Mouse (Mus musculus): ENCODE measurements around the gene Mpv17l. TPM values are rescaled to one million over a fixed set of nuclear protein-coding genes. Genes with fewer than 3 reads are reported as not detected.
"Not testable (repeated sequence)": the region's sequence is repeated elsewhere in the genome, so short reads cannot be mapped to it uniquely, and the experiment has no call there.

The Mpv17l gene
- polyA plus RNA-seq (2012; rRNA removed), result 3.9 TPM in 2 replicates

- DNase-seq (ENCODE audit: low spot score), result peak; percentile 98
Observed at GRCm38 (mm10) chr16:13902888-13903483, at the start of gene Mpv17l, which contains the start of gene Pdxdc1. Gene Mpv17l (plus strand): TSS chr16:13903161. Gene Pdxdc1 (minus strand): TSS chr16:13903131.

GRCm38 (mm10) chr16:13853886-13854285 lies 49.1 kb upstream of the Mpv17l start:
- DNase-seq (ENCODE audit: low spot score), result no peak

GRCm38 (mm10) chr16:13866076-13866475 lies 36.9 kb upstream of the Mpv17l start:
- no peak for DNase-seq (ENCODE audit: low spot score)

- no peak for DNase-seq (ENCODE audit: low spot score)
Observed at GRCm38 (mm10) chr16:13866616-13867015, 36.3 kb upstream of the Mpv17l start.

- DNase-seq (ENCODE audit: low spot score), result not testable (repeated sequence)
Observed at GRCm38 (mm10) chr16:13867406-13867805, 35.6 kb upstream of the Mpv17l start.

- no peak for DNase-seq (ENCODE audit: low spot score)
Observed at GRCm38 (mm10) chr16:13867910-13868514, 34.9 kb upstream of the Mpv17l start.

- no peak for DNase-seq (ENCODE audit: low spot score)
Observed at GRCm38 (mm10) chr16:13875483-13875882, 27.5 kb upstream of the Mpv17l start.

- no peak for DNase-seq (ENCODE audit: low spot score)
Observed at GRCm38 (mm10) chr16:13883094-13883774, 19.7 kb upstream of the Mpv17l start.

GRCm38 (mm10) chr16:13890449-13890848 lies 12.5 kb upstream of the Mpv17l start:
- no peak for DNase-seq (ENCODE audit: low spot score)

- DNase-seq (ENCODE audit: low spot score), result no peak
Observed at GRCm38 (mm10) chr16:13892850-13893249, 10.1 kb upstream of the Mpv17l start.

GRCm38 (mm10) chr16:13894097-13894496 lies 8.9 kb upstream of the Mpv17l start:
- DNase-seq (ENCODE audit: low spot score), result no peak

GRCm38 (mm10) chr16:13895740-13896139 lies 7.2 kb upstream of the Mpv17l start:
- DNase-seq (ENCODE audit: low spot score), result no peak

- no peak for DNase-seq (ENCODE audit: low spot score)
Observed at GRCm38 (mm10) chr16:13896357-13896756, 6.6 kb upstream of the Mpv17l start.

- DNase-seq (ENCODE audit: low spot score), result no peak
Observed at GRCm38 (mm10) chr16:13898981-13899380, 4.0 kb upstream of the Mpv17l start.

- DNase-seq (ENCODE audit: low spot score), result no peak
Observed at GRCm38 (mm10) chr16:13902397-13902831, 547 bp upstream of the Mpv17l start.

GRCm38 (mm10) chr16:13903488-13903887 lies 527 bp downstream of the Mpv17l start:
- DNase-seq (ENCODE audit: low spot score), result no peak

GRCm38 (mm10) chr16:13907297-13907696 lies 4.3 kb downstream of the Mpv17l start:
- DNase-seq (ENCODE audit: low spot score), result no peak

- no peak for DNase-seq (ENCODE audit: low spot score)
Observed at GRCm38 (mm10) chr16:13920093-13920492, 17.1 kb downstream of the Mpv17l start.

GRCm38 (mm10) chr16:13921063-13921462 lies 18.1 kb downstream of the Mpv17l start:
- DNase-seq (ENCODE audit: low spot score), result no peak

- no peak for DNase-seq (ENCODE audit: low spot score)
Observed at GRCm38 (mm10) chr16:13921781-13922180, 18.8 kb downstream of the Mpv17l start.

GRCm38 (mm10) chr16:13922499-13922898 lies 19.5 kb downstream of the Mpv17l start:
- not testable (repeated sequence) for DNase-seq (ENCODE audit: low spot score)

GRCm38 (mm10) chr16:13922966-13923365 lies 20.0 kb downstream of the Mpv17l start:
- not testable (repeated sequence) for DNase-seq (ENCODE audit: low spot score)
